Mouse (Mus musculus) midbrain, postnatal 0 days (tissue): ENCODE measurements around the gene Rcan2. TPM values are rescaled to one million over a fixed set of nuclear protein-coding genes. Genes with fewer than 3 reads are reported as not detected.
A peak's percentile ranks its signal among the peaks of the same experiment; 100 is the strongest.

ENCODE experiments used
- ATAC-seq: fragments of 200-750 bp; cut with Nextera tagmentation; 2 replicates; pipeline ENCODE4 v1.8.0; 2017; ENCODE audit warnings: moderate number of reproducible peaks, mild to moderate bottlenecking, moderate TSS enrichment, moderate library complexity; ENCODE audit not compliant: low FRiP score
- DNase-seq: peaks from one replicate; pipeline ENCODE4 v3.0.0-alpha.2; 2015; ENCODE audit warnings: low spot score
- H3K27ac ChIP-seq: fragments of 300-500 bp; sonication (generic); 2 replicates; pipeline ENCODE4 v1.5.1; 2014; ENCODE audit warnings: low read depth, mild to moderate bottlenecking, low read length, mixed read lengths
- H3K27me3 ChIP-seq: fragments of 300-500 bp; sonication (generic); 2 replicates; pipeline ENCODE4 v1.6.1; 2014; ENCODE audit warnings: low read length, control low read depth, mixed read lengths; ENCODE audit not compliant: insufficient read depth
- H3K36me3 ChIP-seq: fragments of 300-500 bp; sonication (generic); 2 replicates; pipeline ENCODE4 v1.6.1; 2014; ENCODE audit warnings: low read length, control low read depth, mixed read lengths; ENCODE audit not compliant: insufficient read depth
- H3K4me1 ChIP-seq: fragments of 300-500 bp; sonication (generic); 2 replicates; pipeline ENCODE4 v1.6.1; 2014; ENCODE audit warnings: mild to moderate bottlenecking, control low read depth, antibody characterized with exemption, low read length, mixed read lengths; ENCODE audit not compliant: insufficient read depth
- H3K4me2 ChIP-seq: fragments of 300-500 bp; sonication (generic); 2 replicates; pipeline ENCODE4 v1.6.1; 2014; ENCODE audit warnings: low read depth, mild to moderate bottlenecking, low read length, mixed read lengths; ENCODE audit not compliant: poor library complexity, severe bottlenecking
- H3K4me3 ChIP-seq: fragments of 300-500 bp; sonication (generic); 2 replicates; pipeline ENCODE4 v1.5.1; 2014; ENCODE audit warnings: low read depth, mild to moderate bottlenecking, low read length, moderate library complexity
- H3K9ac ChIP-seq: fragments of 300-500 bp; sonication (generic); replicated peaks from 2 replicates; pipeline ENCODE4 v1.6.1; 2014; ENCODE audit warnings: mild to moderate bottlenecking, low read length, moderate library complexity, mixed read lengths; ENCODE audit not compliant: poor library complexity, severe bottlenecking
- H3K9me3 ChIP-seq: fragments of 300-500 bp; sonication (generic); 2 replicates; pipeline ENCODE4 v1.6.1; 2016; ENCODE audit warnings: low read length, control low read depth
- CTCF ChIP-seq: IDR thresholded peaks from 2 replicates; pipeline ENCODE4 v1.5.1; 2016; ENCODE audit warnings: antibody characterized with exemption, mild to moderate bottlenecking
- WGBS: fragments of 180-500 bp; shearing (Covaris S2); extraction: QIAGEN DNeasy Blood & Tissue Kit; methylation state at CpG from one replicate; pipeline ENCODE4 v1.1.7; 2014; 5-methylcytosine and 5-hydroxymethylcytosine counted together
- polyA plus RNA-seq: library from polyadenylated mRNA; unstranded; fragments of >200 nt; fragmentation: Nextera tagmentation; extraction: Ambion mirVana; gene quantifications from 2 replicates; pipeline ENCODE4 v1.2.1, GENCODE M21; 2015
- total RNA-seq: library from RNA; depleted of rRNA; stranded (reverse); fragments of >200 nt; gene quantifications from 2 replicates; pipeline ENCODE4 v1.2.3, GENCODE M21; 2014

Rcan2 gene
- total and polyA plus RNA-seq, 2 experiments from 2014 or later, result 96.7 to 136 TPM

- WGBS, result 53% methylated on average over 9 of the region's 9 CpGs
- DNase-seq, result peak; percentile 79
- TF ChIP-seq CTCF, result peak; percentile 82
Measured at GRCm38 (mm10) chr17:44038656-44039055, 237.5 kb downstream of the Rcan2 start.

GRCm38 (mm10) chr17:44040449-44040848, 239.3 kb downstream of the Rcan2 start:
- Histone ChIP-seq H3K4me3 (no peak overlapping the region), H3K9me3 (no peaks in the 10 kb centered on the region), H3K4me2 (no peak overlapping the region), H3K27ac (no peak overlapping the region), H3K36me3 (no peaks in the 10 kb centered on the region), H3K4me1 (no peaks in the 10 kb centered on the region), H3K27me3 (no peaks in the 10 kb centered on the region), H3K9ac (no peak overlapping the region)
- WGBS, result 95% methylated on average over 2 of the region's 2 CpGs
- DNase-seq, result no peak
- TF ChIP-seq CTCF, result no peak
- no peak for ATAC-seq

More at GRCm38 (mm10) chr17:44038656-44039055, 237.5 kb downstream of the Rcan2 start:
- Histone ChIP-seq H3K27ac (no peak overlapping the region), H3K4me2 (no peak overlapping the region), H3K9me3 (no peaks in the 10 kb centered on the region), H3K4me1 (no peaks in the 10 kb centered on the region), H3K36me3 (0 out of 2 replicates have a peak, but pooled peaks cover 2% of the 10 kb centered on the region), H3K27me3 (no peaks in the 10 kb centered on the region), H3K4me3 (no peak overlapping the region), H3K9ac (no peak overlapping the region)
- 0 out of 2 replicates have a peak, but pooled peaks have one; percentile 50 for ATAC-seq

- WGBS, result 81% methylated on average over 2 of the region's 2 CpGs
- no peak overlapping the region for H3K27ac ChIP-seq
- no peak overlapping the region for H3K4me3 ChIP-seq
- H3K9ac ChIP-seq, result no peak overlapping the region
- no peak for DNase-seq
- no peaks in the 10 kb centered on the region for H3K27me3 ChIP-seq
- H3K9me3 ChIP-seq, result no peaks in the 10 kb centered on the region
- H3K4me2 ChIP-seq, result no peak overlapping the region
- no peaks in the 10 kb centered on the region for H3K36me3 ChIP-seq
- no peaks in the 10 kb centered on the region for H3K4me1 ChIP-seq
- TF ChIP-seq CTCF, result no peak
- no peak for ATAC-seq
Measured at GRCm38 (mm10) chr17:44042301-44042700, 241.2 kb downstream of the Rcan2 start.

- H3K27ac ChIP-seq, result no peak overlapping the region
- H3K9me3 ChIP-seq, result no peaks in the 10 kb centered on the region
- no peaks in the 10 kb centered on the region for H3K36me3 ChIP-seq
- WGBS, result 90% methylated on average over 8 of the region's 8 CpGs
- H3K4me3 ChIP-seq, result no peak overlapping the region
- H3K4me1 ChIP-seq, result no peaks in the 10 kb centered on the region
- DNase-seq (no peak), ATAC-seq (no peak)
- H3K27me3 ChIP-seq, result no peaks in the 10 kb centered on the region
- no peak for TF ChIP-seq CTCF
- no peak overlapping the region for H3K9ac ChIP-seq
- no peak overlapping the region for H3K4me2 ChIP-seq
Measured at GRCm38 (mm10) chr17:44042861-44043260, 241.7 kb downstream of the Rcan2 start.

- no peaks in the 10 kb centered on the region for H3K9me3 ChIP-seq
- no peak overlapping the region for H3K27ac ChIP-seq
- no peak for DNase-seq
- no peak overlapping the region for H3K4me3 ChIP-seq
- H3K4me2 ChIP-seq, result no peak overlapping the region
- ATAC-seq, result no peak
- TF ChIP-seq CTCF, result no peak
- no peaks in the 10 kb centered on the region for H3K36me3 ChIP-seq
- no peak overlapping the region for H3K9ac ChIP-seq
- no peaks in the 10 kb centered on the region for H3K4me1 ChIP-seq
- 78% methylated on average over 4 of the region's 4 CpGs for WGBS
- H3K27me3 ChIP-seq, result no peaks in the 10 kb centered on the region
Measured at GRCm38 (mm10) chr17:44053427-44053826, 252.3 kb downstream of the Rcan2 start.

- Histone ChIP-seq H3K27me3 (no peaks in the 10 kb centered on the region), H3K4me3 (no peak overlapping the region), H3K36me3 (no peaks in the 10 kb centered on the region), H3K4me1 (no peaks in the 10 kb centered on the region), H3K9ac (no peak overlapping the region), H3K9me3 (no peaks in the 10 kb centered on the region), H3K4me2 (no peak overlapping the region), H3K27ac (no peak overlapping the region)
- DNase-seq, result no peak
- WGBS, result 97% methylated on average over 1 of the region's 1 CpGs
- ATAC-seq, result no peak
- TF ChIP-seq CTCF, result no peak
Measured at GRCm38 (mm10) chr17:44057123-44057522, 256.0 kb downstream of the Rcan2 start.
